Mouse (Mus musculus) heart, embryonic 13.5 days (tissue): ENCODE data around the gene Capn1. TPM values are rescaled to one million over a fixed set of nuclear protein-coding genes. Genes with fewer than 3 reads are reported as not detected.
A peak's percentile ranks its signal among the peaks of the same experiment; 100 is the strongest.

Experiments
- ATAC-seq: fragments of 200-750 bp; cut with Nextera tagmentation; 2 replicates; pipeline ENCODE4 v1.8.0; 2017; ENCODE audit warnings: moderate TSS enrichment; ENCODE audit not compliant: insufficient number of reproducible peaks, low FRiP score, low TSS enrichment; ENCODE audit errors: extremely low read depth
- H3K27ac ChIP-seq: fragments of 300-500 bp; sonication (generic); replicated peaks from 2 replicates; pipeline ENCODE4 v1.5.1; 2015; ENCODE audit warnings: moderate library complexity, mild to moderate bottlenecking, inconsistent platforms
- H3K27me3 ChIP-seq: fragments of 300-500 bp; sonication (generic); replicated peaks from 2 replicates; pipeline ENCODE4 v1.6.1; 2015; ENCODE audit warnings: mild to moderate bottlenecking, inconsistent platforms
- H3K36me3 ChIP-seq: fragments of 300-500 bp; sonication (generic); 2 replicates; pipeline ENCODE4 v1.6.1; 2015; ENCODE audit warnings: mild to moderate bottlenecking, inconsistent platforms
- H3K4me1 ChIP-seq: fragments of 300-500 bp; sonication (generic); 2 replicates; pipeline ENCODE4 v1.6.1; 2015; ENCODE audit warnings: inconsistent platforms
- H3K4me2 ChIP-seq: fragments of 300-500 bp; sonication (generic); 2 replicates; pipeline ENCODE4 v1.6.1; 2015; ENCODE audit warnings: inconsistent platforms, mild to moderate bottlenecking, moderate library complexity
- H3K4me3 ChIP-seq: fragments of 300-500 bp; sonication (generic); 2 replicates; pipeline ENCODE4 v1.5.1; 2015; ENCODE audit warnings: moderate library complexity, mild to moderate bottlenecking, inconsistent platforms
- H3K9ac ChIP-seq: fragments of 300-500 bp; sonication (generic); 2 replicates; pipeline ENCODE4 v1.6.1; 2015; ENCODE audit warnings: inconsistent platforms, mild to moderate bottlenecking, moderate library complexity
- H3K9me3 ChIP-seq: fragments of 300-500 bp; sonication (generic); 2 replicates; pipeline ENCODE4 v1.6.1; 2016; ENCODE audit warnings: inconsistent platforms
- WGBS: fragments of 180-500 bp; shearing (Covaris S2); methylation state at CpG from one replicate; pipeline ENCODE4 v1.1.7; 2015; ENCODE audit warnings: mixed read lengths; 5-methylcytosine and 5-hydroxymethylcytosine counted together
- polyA plus RNA-seq: library from polyadenylated mRNA; unstranded; fragments of >200 nt; fragmentation: Nextera tagmentation; extraction: Ambion mirVana; gene quantifications from 2 replicates; pipeline ENCODE4 v1.2.1, GENCODE M21; 2015

Gene Capn1
- 5.3 and 6.0 TPM in 2 replicates for polyA plus RNA-seq

DNA sequence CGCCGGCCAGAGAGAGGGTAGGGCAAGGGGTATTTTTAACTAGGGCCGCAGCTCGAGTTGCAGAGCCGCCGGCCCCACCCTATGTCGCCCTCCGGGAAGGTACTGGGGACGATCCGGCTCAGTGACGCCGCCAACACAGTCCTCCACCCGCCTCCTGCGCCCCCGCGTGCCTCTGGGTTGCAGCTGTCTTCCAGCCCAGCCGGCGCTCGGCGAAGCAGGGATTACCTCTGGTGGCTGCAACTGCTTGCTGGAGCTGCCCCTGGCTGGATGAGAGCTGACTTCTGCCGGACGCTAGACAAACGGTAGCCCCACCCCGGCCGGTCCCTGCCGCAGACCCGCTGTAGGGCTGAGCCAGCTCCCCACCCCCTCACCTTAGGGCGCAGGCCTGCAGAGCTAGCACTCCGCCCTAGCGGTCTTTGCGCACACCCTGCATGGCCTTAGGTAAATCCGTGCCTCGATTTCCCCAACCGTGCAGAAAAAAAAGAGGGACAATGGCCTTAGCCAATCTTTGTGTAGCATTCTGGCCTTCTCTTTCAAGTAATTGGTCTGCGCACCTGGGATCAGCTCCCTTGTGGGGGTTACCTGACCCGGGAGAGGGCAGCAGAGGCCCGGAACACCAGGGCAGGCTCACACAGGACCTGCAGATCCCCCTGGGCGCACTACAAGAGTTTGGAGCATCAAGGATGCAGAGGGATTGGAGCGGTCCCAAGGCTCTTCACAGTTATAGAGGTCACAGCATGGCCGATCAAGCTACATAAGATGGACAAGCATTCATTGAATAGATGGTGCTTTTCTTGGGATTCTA lies at the start of gene Capn1:
TSS of gene Capn1 (minus strand) at position 387 of the 805 bp plus-strand sequence.
- 2% methylated on average over 40 of the region's 40 CpGs for WGBS
- peak; percentile 55; the same call in 1 of the 2 replicates for ATAC-seq

DNA sequence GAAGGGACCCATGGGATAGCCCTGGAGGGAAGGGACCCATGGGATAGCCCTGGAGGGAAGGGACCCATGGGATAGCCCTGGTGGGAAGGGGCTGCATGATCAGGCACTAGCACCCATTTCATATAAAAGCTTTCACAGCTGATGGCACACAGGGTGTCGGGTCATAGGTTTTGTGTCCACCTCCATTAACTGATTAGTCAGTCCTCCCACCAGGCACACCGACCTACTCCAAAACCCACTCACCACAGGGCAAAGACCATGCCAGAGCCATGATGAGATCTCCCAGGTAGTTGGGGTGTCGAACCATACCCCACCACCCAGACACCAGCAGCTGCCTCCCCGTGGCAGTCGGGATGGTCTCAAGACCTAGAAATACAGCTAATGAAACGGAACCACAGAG lies 47.4 kb upstream of the Capn1 start:
- ATAC-seq = no peak
- Histone ChIP-seq H3K9me3 (no peaks in the 10 kb centered on the region), H3K9ac (peak overlapping the region; percentile 98; the same call in 1 of the 2 replicates), H3K27me3 (no peaks in the 10 kb centered on the region), H3K27ac (no peak overlapping the region), H3K4me3 (no peak overlapping the region), H3K36me3 (peaks cover 18% of the 10 kb centered on the region), H3K4me1 (peaks cover 46% of the 10 kb centered on the region), H3K4me2 (peak overlapping the region; percentile 93)
- WGBS = 86% methylated on average over 6 of the region's 6 CpGs

More for the DNA sequence above, at the start of gene Capn1:
- H3K4me3 ChIP-seq = peak within 1 kb of the TSS; percentile 59
- peak within 1 kb of the TSS; percentile 81 for H3K4me2 ChIP-seq
- peak within 1 kb of the TSS; percentile 61 for H3K27ac ChIP-seq
- H3K9ac ChIP-seq = peak within 1 kb of the TSS; percentile 77
- H3K36me3 ChIP-seq = no peaks in the 10 kb centered on the region
- H3K9me3 ChIP-seq = no peaks in the 10 kb centered on the region
- peaks cover 7% of the 10 kb centered on the region for H3K27me3 ChIP-seq
- peaks cover 20% of the 10 kb centered on the region for H3K4me1 ChIP-seq

DNA sequence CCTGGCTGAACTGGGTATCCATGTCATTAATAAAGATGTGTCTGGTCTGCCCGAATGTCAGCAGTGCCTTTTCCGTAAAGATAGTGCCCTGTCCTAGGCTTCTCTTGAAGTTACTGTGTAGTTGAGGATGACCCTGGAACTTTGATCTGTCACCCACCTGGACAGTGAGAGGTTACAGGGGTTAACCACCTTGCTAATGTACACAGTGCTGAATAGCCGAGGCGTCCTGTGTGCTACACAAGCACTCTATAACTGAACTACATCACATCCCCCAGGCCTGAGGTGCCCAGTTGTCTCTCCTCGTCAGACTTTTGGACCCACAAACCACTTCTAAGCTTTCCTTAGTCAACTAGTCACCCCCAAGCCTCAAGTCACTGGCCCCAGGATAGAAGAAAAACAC lies 46.7 kb upstream of the Capn1 start:
- Histone ChIP-seq H3K27ac (peak overlapping the region; percentile 95; the same call in 1 of the 2 replicates), H3K9ac (peak overlapping the region; percentile 98), H3K4me2 (peak overlapping the region; percentile 93), H3K9me3 (no peaks in the 10 kb centered on the region), H3K4me1 (peaks cover 39% of the 10 kb centered on the region), H3K36me3 (peaks cover 18% of the 10 kb centered on the region), H3K4me3 (peak overlapping the region; percentile 91), H3K27me3 (no peaks in the 10 kb centered on the region)
- no peak for ATAC-seq
- WGBS = 69% methylated on average over 5 of the region's 5 CpGs

DNA sequence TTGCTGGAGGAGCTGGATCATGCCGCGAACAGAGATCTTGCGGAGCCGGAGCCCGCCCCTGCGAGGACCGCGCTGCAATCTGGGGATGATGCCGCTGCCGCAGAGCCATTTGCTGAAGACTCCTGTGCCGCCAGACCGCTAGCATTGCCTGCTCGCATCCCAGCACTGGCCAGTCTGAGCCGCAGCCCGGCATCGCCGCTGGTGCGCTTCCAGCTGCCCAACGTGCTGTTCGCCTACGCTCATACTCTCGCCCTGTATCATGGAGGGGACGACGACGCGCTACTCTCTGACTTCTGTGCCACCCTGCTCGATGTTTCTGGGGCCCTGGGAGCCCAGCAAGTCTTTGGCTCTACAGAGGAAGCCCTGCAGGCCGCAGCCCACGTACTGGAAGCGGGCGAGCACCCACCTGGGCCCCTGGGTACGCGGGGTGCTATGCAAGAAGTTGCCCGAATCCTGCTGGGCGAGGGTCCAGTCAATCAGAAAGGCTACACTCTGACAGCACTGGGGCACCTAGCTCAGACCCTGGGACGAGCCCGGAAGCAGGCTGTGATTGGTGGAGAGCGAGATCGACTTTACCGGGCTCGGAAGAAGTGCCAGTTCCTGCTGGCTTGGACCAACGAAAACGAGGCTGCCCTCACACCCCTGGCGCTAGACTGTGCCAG lies 46.1 kb upstream of the Capn1 start:
- peak overlapping the region; percentile 93 for H3K4me2 ChIP-seq
- H3K9ac ChIP-seq = peak overlapping the region; percentile 98
- H3K4me1 ChIP-seq = peaks cover 38% of the 10 kb centered on the region
- H3K36me3 ChIP-seq = peaks cover 18% of the 10 kb centered on the region
- 1% methylated on average over 44 of the region's 44 CpGs for WGBS
- peak overlapping the region; percentile 95 for H3K27ac ChIP-seq
- H3K4me3 ChIP-seq = peak overlapping the region; percentile 91
- H3K9me3 ChIP-seq = no peaks in the 10 kb centered on the region
- no peaks in the 10 kb centered on the region for H3K27me3 ChIP-seq
- ATAC-seq = no peak

DNA sequence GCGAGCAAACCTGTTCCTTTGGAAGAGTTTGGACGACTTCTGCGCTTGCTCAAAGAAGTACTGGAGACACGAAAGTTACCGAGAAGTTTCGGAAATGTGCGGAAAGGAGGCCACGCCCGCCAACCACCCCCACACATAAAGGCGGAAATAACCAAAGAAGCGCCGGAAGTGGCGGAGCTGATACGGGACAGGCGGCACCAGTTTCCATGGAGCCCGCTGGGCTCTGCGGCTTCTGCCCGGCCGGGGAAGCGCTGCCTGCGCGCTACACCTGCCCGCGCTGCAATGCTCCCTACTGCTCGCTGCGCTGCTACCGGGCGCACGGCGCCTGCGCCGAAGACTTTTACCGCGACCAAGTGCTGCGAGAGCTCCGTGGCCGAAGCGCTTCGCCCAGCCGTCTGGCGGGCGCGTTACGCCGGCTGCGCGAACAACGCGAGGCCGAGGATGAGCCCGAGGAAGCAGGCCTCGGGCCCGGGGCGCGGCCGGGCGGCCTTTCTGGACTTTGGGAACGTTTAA lies 45.4 kb upstream of the Capn1 start, which contains the start of gene Znhit2:
TSS of gene Znhit2 (plus strand) at position 172 of the 513 bp plus-strand sequence.
- no peaks in the 10 kb centered on the region for H3K27me3 ChIP-seq
- H3K9ac ChIP-seq = peak within 1 kb of the TSS; percentile 98
- peak within 1 kb of the TSS; percentile 91 for H3K4me3 ChIP-seq
- H3K27ac ChIP-seq = peak within 1 kb of the TSS; percentile 95
- peak; percentile 54; the same call in 1 of the 2 replicates for ATAC-seq
- peak within 1 kb of the TSS; percentile 93 for H3K4me2 ChIP-seq
- H3K4me1 ChIP-seq = peaks cover 38% of the 10 kb centered on the region
- under 1% methylated on average over 58 of the region's 58 CpGs for WGBS
- H3K36me3 ChIP-seq = peaks cover 18% of the 10 kb centered on the region
- no peaks in the 10 kb centered on the region for H3K9me3 ChIP-seq

DNA sequence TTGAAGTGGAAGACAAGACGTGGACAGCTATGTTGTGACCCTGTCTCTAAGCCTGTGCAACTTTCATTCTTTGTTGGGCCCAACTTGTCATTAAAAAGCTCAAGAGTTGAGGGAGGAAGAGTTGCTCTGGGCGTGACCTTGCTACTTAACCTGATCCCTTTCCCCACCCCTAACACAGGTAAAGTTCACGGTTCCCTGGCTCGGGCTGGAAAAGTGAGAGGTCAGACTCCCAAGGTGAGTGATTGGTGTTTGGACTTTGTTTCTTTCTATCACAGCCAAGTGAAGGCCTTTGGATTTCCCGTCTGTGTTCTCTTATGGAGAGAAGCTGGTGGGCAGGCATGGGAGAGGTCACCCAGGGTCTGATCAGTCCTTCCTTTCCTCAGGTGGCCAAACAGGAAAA lies 43.3 kb upstream of the Capn1 start:
- Histone ChIP-seq H3K9me3 (no peaks in the 10 kb centered on the region), H3K36me3 (peaks cover 37% of the 10 kb centered on the region), H3K27me3 (no peaks in the 10 kb centered on the region), H3K9ac (peak overlapping the region; percentile 96), H3K4me3 (peak overlapping the region; percentile 69), H3K27ac (0 out of 2 replicates have a peak overlapping the region, but pooled peaks have one; percentile 75), H3K4me2 (peak overlapping the region; percentile 80), H3K4me1 (peaks cover 45% of the 10 kb centered on the region)
- 74% methylated on average over 5 of the region's 5 CpGs for WGBS
- ATAC-seq = no peak

DNA sequence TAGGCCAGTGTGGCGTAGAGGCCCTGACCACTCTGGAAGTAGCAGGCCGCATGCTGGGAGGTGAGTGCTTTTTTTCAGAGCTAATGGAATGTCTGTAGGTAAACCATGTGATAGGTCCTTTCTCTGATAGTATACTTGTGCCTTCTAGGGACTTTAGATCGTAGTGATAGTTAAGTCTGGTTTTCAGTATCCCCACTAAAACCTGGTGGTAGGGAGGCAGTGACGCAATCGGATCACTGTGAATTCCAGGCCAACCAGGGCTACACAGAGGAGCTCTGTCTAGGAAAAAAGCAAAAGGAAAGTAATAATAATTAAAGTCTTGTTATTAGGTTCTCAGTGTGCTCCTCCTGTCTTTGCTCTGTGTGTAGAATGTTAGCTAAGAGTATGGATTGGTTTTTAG lies 42.8 kb upstream of the Capn1 start:
- no peaks in the 10 kb centered on the region for H3K9me3 ChIP-seq
- ATAC-seq = no peak
- WGBS = 28% methylated on average over 5 of the region's 5 CpGs
- H3K27ac ChIP-seq = peak overlapping the region; percentile 75
- peaks cover 42% of the 10 kb centered on the region for H3K36me3 ChIP-seq
- H3K9ac ChIP-seq = peak overlapping the region; percentile 96
- no peaks in the 10 kb centered on the region for H3K27me3 ChIP-seq
- H3K4me1 ChIP-seq = peaks cover 45% of the 10 kb centered on the region
- H3K4me2 ChIP-seq = peak overlapping the region; percentile 80
- peak overlapping the region; percentile 69 for H3K4me3 ChIP-seq

DNA sequence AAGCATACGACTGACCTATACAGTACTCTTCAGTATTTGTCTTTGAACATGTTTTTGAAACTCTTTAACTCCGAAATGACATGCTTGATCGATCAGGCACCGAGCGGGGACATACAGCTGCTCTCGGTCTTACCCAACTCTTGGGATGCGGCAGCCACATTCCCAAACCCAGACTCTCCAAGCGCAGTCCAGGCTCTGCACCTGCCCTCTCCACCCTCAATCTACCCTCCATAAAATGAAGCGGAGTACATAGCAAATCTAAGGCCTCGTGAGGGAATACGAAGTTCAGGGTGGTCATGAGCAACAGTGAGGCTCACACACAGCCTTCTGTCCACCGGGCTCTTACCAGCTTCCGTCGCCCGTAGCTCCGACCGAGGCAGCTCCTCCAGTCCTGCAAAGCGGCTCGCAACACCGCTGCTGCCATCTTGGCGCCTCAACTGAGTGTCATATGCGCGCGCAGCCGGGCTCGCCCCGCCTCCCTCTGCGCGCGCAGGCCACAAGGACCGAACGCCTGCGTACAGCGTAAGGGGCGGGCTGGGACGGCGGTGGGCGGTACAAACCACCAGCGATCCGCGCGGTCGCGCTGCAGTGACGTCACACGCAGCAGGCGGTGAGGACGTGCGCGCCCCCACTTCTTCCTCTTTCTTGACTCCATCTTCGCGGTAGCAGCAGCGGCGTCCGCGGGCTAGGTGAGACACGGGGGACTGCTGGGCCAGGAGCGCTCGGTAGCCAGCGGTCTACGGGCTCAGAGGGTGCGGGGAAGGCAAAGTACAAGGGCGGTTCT lies 41.8 kb upstream of the Capn1 start, which contains the start of the genes Mrpl49 and Fau:
TSS of gene Mrpl49 (minus strand) at position 473 of the 784 bp plus-strand sequence.
TSS of gene Fau (plus strand) at position 532 of the 784 bp plus-strand sequence.
- ATAC-seq = peak; percentile 91
- Histone ChIP-seq H3K27ac (peak within 1 kb of the TSS; percentile 75), H3K27me3 (no peaks in the 10 kb centered on the region), H3K36me3 (peaks cover 52% of the 10 kb centered on the region), H3K9me3 (no peaks in the 10 kb centered on the region), H3K4me1 (peaks cover 40% of the 10 kb centered on the region), H3K9ac (peak within 1 kb of the TSS; percentile 96), H3K4me2 (peak within 1 kb of the TSS; percentile 87), H3K4me3 (peak within 1 kb of the TSS; percentile 69)
- WGBS = under 1% methylated on average over 55 of the region's 63 CpGs

DNA sequence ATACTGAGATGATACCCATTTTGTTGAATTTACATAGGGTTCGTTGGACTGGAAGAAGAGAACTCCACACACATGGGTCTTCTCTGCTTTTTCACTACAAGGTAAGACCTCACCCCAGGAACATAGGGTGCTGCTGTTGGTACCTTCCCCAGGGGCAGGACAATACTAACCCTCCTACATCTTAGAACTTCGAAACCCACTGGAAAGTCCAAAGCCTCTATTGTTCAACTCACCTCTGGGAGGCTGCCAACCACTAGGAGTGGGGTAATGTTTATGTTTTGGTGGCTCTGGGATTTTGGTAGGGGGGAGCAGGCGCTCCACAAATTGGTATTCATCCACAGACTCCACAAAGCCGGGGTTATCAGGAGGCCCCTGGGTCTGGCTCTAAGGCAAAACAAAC lies 41.0 kb upstream of the Capn1 start:
- H3K36me3 ChIP-seq = peaks cover 60% of the 10 kb centered on the region
- WGBS = 59% methylated on average over 4 of the region's 4 CpGs
- no peak overlapping the region for H3K27ac ChIP-seq

DNA sequence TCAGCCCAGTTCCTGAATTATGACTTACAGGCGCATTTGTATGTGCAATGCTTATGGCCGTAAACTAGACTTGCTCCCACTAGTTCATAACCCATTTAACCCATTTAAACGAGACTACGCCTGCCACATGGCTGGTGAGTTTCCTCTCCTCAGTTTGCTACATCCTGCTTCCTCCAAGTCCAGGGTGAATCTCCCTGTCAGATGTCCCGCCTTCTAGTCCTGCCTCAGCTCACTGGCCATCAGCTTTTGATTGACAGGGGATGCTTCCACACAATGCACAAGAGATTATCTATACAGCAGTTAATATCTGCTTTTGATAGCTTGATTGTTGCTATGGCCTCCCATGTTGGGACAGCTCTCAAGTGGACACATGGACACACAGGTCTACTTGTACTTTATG lies 38.6 kb upstream of the Capn1 start:
- H3K9ac ChIP-seq = no peak overlapping the region; the same call in 1 of the 2 replicates
- no peak for ATAC-seq

More for the DNA sequence above, 41.0 kb upstream of the Capn1 start:
- H3K27me3 ChIP-seq = no peaks in the 10 kb centered on the region
- peak overlapping the region; percentile 69 for H3K4me3 ChIP-seq
- no peaks in the 10 kb centered on the region for H3K9me3 ChIP-seq
- peak overlapping the region; percentile 95 for H3K9ac ChIP-seq
- ATAC-seq = no peak
- H3K4me2 ChIP-seq = peak overlapping the region; percentile 87
- peaks cover 35% of the 10 kb centered on the region for H3K4me1 ChIP-seq

More for the DNA sequence above, 38.6 kb upstream of the Capn1 start:
- no peaks in the 10 kb centered on the region for H3K9me3 ChIP-seq
- WGBS = 85% methylated on average over 5 of the region's 5 CpGs
- H3K36me3 ChIP-seq = peaks cover 74% of the 10 kb centered on the region
- no peak overlapping the region for H3K4me3 ChIP-seq
- H3K4me1 ChIP-seq = peaks cover 30% of the 10 kb centered on the region
- H3K4me2 ChIP-seq = no peak overlapping the region
- no peak overlapping the region for H3K27ac ChIP-seq
- H3K27me3 ChIP-seq = no peaks in the 10 kb centered on the region
